Mouse (Mus musculus) G1E-ER4 (cell line): ENCODE measurements around the gene Gm3371. TPM values are rescaled to one million over a fixed set of nuclear protein-coding genes. Genes with fewer than 3 reads are reported as not detected.
"Not testable (repeated sequence)": the region's sequence is repeated elsewhere in the genome, so short reads cannot be mapped to it uniquely, and the experiment has no call there.

ENCODE experiments used
- GATA1 ChIP-seq: IDR thresholded peaks from one replicate; pipeline ENCODE4 v1.8.0; 2012; ENCODE audit warnings: low read length, inconsistent platforms
- polyA plus RNA-seq: library from polyadenylated mRNA; stranded (reverse); fragments of >175 nt; gene quantifications from 2 replicates; pipeline ENCODE4 v1.2.3, GENCODE M21; 2012

The Gm3371 gene
- not detected in 2 replicates for polyA plus RNA-seq

GRCm38 (mm10) chr14:44410588-44410987, at the start of gene Gm3371:
Gm3371 (minus strand) TSS chr14:44410688.
- not testable (repeated sequence) for TF ChIP-seq GATA1

GRCm38 (mm10) chr14:44433335-44433734, 22.8 kb upstream of the Gm3371 start, which contains the start of gene Gm8232:
Gm8232 (plus strand) TSS chr14:44433635.
- not testable (repeated sequence) for TF ChIP-seq GATA1

- TF ChIP-seq GATA1, result not testable (repeated sequence)
Observed at GRCm38 (mm10) chr14:44365057-44365456, 45.4 kb downstream of the Gm3371 start, which contains the start of gene Gm8229. Gm8229 (plus strand) TSS chr14:44365357.

Other genes starting within 250 kb of the Gm3371 start
- gene Gm8212, start 213.0 kb downstream of the Gm3371 start, polyA plus RNA-seq, result not detected in 2 replicates
- gene 4930503E14Rik, start 197.4 kb downstream of the Gm3371 start, polyA plus RNA-seq, result 0.18 TPM in 1 of 2 replicates, not detected in the other
- gene Gm8220, start 125.1 kb downstream of the Gm3371 start, polyA plus RNA-seq, result not detected in 2 replicates
- gene Gm5930, start 72.1 kb downstream of the Gm3371 start, polyA plus RNA-seq, result 0.05 TPM in 1 of 2 replicates, not detected in the other
- not detected in 2 replicates for gene Gm8229, start 45.3 kb downstream of the Gm3371 start, polyA plus RNA-seq
- gene Gm8232, start 22.9 kb upstream of the Gm3371 start, polyA plus RNA-seq, result not detected in 2 replicates
- not detected in 2 replicates for gene BC061237, start 81.8 kb upstream of the Gm3371 start, polyA plus RNA-seq
- gene Gm17093, start 107.6 kb upstream of the Gm3371 start, polyA plus RNA-seq, result not detected in 2 replicates
- not detected in 2 replicates for gene Gm8247, start 172.5 kb upstream of the Gm3371 start, polyA plus RNA-seq
- 0.71 and 2.4 TPM in 2 replicates for gene Gm5624, start 217.2 kb upstream of the Gm3371 start, polyA plus RNA-seq